ENCODE assay signal across 12 mouse cellular contexts in genomic region chr4:149891172-149891960, GRCm38 (mm10).
DNase-seq lines count a peak whose midpoint lies in the region; ATAC-seq and TF ChIP-seq lines count a peak whose summit lies in the region.
"Had no signal": no experiment of that assay in that cellular context is flagged by ENCODE, and none has a peak within 500 bp of the region (broad histone marks: within the 10 kb centered on the region; RNA-seq: fewer than 3 reads in every experiment).

No protein-coding gene starts in this region.

- TF ChIP-seq POLR2A in small intestine, adult 2 months (IDR thresholded peaks at IDR 0.05; ENCODE audit: low read depth, low read length): no peak

- peaks cover 67% of the 10 kb centered on the region for H3K4me1 ChIP-seq in heart, embryonic 10.5 days
- peaks cover 41% of the 10 kb centered on the region for H3K4me1 ChIP-seq in kidney, postnatal 0 days (replicated peaks; ENCODE audit: insufficient read depth, low read length)
- peaks cover 69% of the 10 kb centered on the region for H3K4me1 ChIP-seq in embryonic facial prominence, embryonic 15.5 days
- H3K4me1 ChIP-seq in small intestine, adult 2 months (ENCODE audit: control insufficient read depth, insufficient read depth, insufficient read length, low read length): peaks cover 34% of the 10 kb centered on the region

- DNase-seq in heart, embryonic 10.5 days (ENCODE audit: low spot score): no peak
- no peak for DNase-seq in heart, adult 18-20 months
- DNase-seq in kidney, postnatal 0 days (ENCODE audit: low spot score): no peak
- DNase-seq in kidney, adult 8-10 months: no peak
- no peak for DNase-seq in cerebellum, adult 9-11 months
- DNase-seq in left cerebral cortex, postnatal 4 days: no peak
- DNase-seq: B cell, adult 2 months; layer of hippocampus, adult 9-11 months; spleen, adult 18-20 months had no signal

- peak overlapping the region; percentile 26 for H3K27ac ChIP-seq in heart, embryonic 10.5 days
- peak overlapping the region; percentile 92 for H3K27ac ChIP-seq in kidney, postnatal 0 days
- H3K27ac ChIP-seq in embryonic facial prominence, embryonic 15.5 days (replicated peaks): peak overlapping the region; percentile 65; the same call in 1 of the 2 replicates
- peak overlapping the region; percentile 76 for H3K27ac ChIP-seq in small intestine, adult 2 months (ENCODE audit: insufficient read depth, low read depth, low read length)

- intact Hi-C loops in left cerebral cortex, postnatal 4 days (cut with DNase I): no loop called here

- no peaks in the 10 kb centered on the region; the same call in 1 of the 2 replicates for H3K27me3 ChIP-seq in heart, embryonic 10.5 days (ENCODE audit: insufficient read depth, poor library complexity, severe bottlenecking)
- H3K27me3 ChIP-seq in kidney, postnatal 0 days (ENCODE audit: insufficient read depth, low read length): no peaks in the 10 kb centered on the region
- no peaks in the 10 kb centered on the region for H3K27me3 ChIP-seq in embryonic facial prominence, embryonic 15.5 days
- H3K27me3 ChIP-seq in small intestine, adult 2 months (ENCODE audit: control insufficient read depth, insufficient read depth, low read length): no peaks in the 10 kb centered on the region

- H3K4me2 ChIP-seq in kidney, postnatal 0 days (ENCODE audit: low read length): no peak overlapping the region
- H3K4me2 ChIP-seq in embryonic facial prominence, embryonic 15.5 days (replicated peaks): no peak overlapping the region
- H3K4me2 ChIP-seq: midbrain, embryonic 11.5 days had no signal

- no peak overlapping the region for H3K9ac ChIP-seq in kidney, postnatal 0 days (ENCODE audit: low read depth, low read length)
- no peak overlapping the region for H3K9ac ChIP-seq in embryonic facial prominence, embryonic 15.5 days

- H3K9me3 ChIP-seq in heart, embryonic 10.5 days: no peaks in the 10 kb centered on the region
- H3K9me3 ChIP-seq in kidney, postnatal 0 days (replicated peaks; ENCODE audit: low read length): no peaks in the 10 kb centered on the region
- H3K9me3 ChIP-seq in embryonic facial prominence, embryonic 15.5 days (replicated peaks): no peaks in the 10 kb centered on the region

- no peak for ATAC-seq in kidney, postnatal 0 days (replicated peaks; ENCODE audit: low FRiP score, low read depth)
- ATAC-seq in embryonic facial prominence, embryonic 15.5 days (ENCODE audit: insufficient number of reproducible peaks, low FRiP score, low TSS enrichment, low read depth): no peak

- H3K36me3 ChIP-seq in heart, embryonic 10.5 days: no peaks in the 10 kb centered on the region
- no peaks in the 10 kb centered on the region for H3K36me3 ChIP-seq in kidney, postnatal 0 days (ENCODE audit: insufficient read depth, low read length)
- no peaks in the 10 kb centered on the region for H3K36me3 ChIP-seq in embryonic facial prominence, embryonic 15.5 days
- no peaks in the 10 kb centered on the region for H3K36me3 ChIP-seq in small intestine, adult 2 months (ENCODE audit: control insufficient read depth, insufficient read depth, low read length)

- WGBS in heart, embryonic 10.5 days: 89% methylated on average over 5 of the region's 5 CpGs
- WGBS in kidney, postnatal 0 days: 60% methylated on average over 5 of the region's 5 CpGs
- WGBS in embryonic facial prominence, embryonic 15.5 days: 81% methylated on average over 5 of the region's 5 CpGs
- 92% methylated on average over 5 of the region's 5 CpGs for WGBS in small intestine, adult 2 months

- TF ChIP-seq CTCF in kidney, postnatal 0 days (IDR thresholded peaks at IDR 0.05; ENCODE audit: low read depth): no peak
- TF ChIP-seq CTCF in small intestine, adult 2 months (IDR thresholded peaks at IDR 0.05; ENCODE audit: extremely low read depth, insufficient read length, insufficient replicate concordance, low read depth, low read length): no peak

- H3K4me3 ChIP-seq in heart, embryonic 10.5 days: no peak overlapping the region
- no peak overlapping the region for H3K4me3 ChIP-seq in kidney, postnatal 0 days (replicated peaks; ENCODE audit: low read depth, low read length)
- no peak overlapping the region for H3K4me3 ChIP-seq in embryonic facial prominence, embryonic 15.5 days (replicated peaks)
- H3K4me3 ChIP-seq in small intestine, adult 2 months (ENCODE audit: low read depth, low read length): no peak overlapping the region

Comparison
In these comparisons a context has a peak if more than half of its experiments do, and no peak if none do; other contexts are left out.
1. H3K27ac ChIP-seq: peak in every context shown above with its lines; median percentile 92 in kidney, postnatal 0 days; 76 in small intestine, adult 2 months; 65 in embryonic facial prominence, embryonic 15.5 days; 26 in heart, embryonic 10.5 days.